Mouse (Mus musculus) right cerebral cortex, postnatal 14 days (tissue): Measurements from ENCODE around the gene Plbd2.
A peak's percentile ranks its signal among the peaks of the same experiment; 100 is the strongest.

ENCODE experiments used
- DNase-seq: peaks from one replicate; pipeline ENCODE4 v3.0.0; 2022

Gene Plbd2

GRCm38 (mm10) chr5:120503144-120503795 lies at the start of gene Plbd2:
Gene Plbd2 (minus strand): TSS chr5:120503625.
- DNase-seq = peak; percentile 84

GRCm38 (mm10) chr5:120550673-120551072 lies 47.2 kb upstream of the Plbd2 start:
- DNase-seq = no peak

- no peak for DNase-seq
These were observed 46.7 kb upstream of the Plbd2 start for GRCm38 (mm10) chr5:120550137-120550536.

- DNase-seq = no peak
These were observed 44.9 kb upstream of the Plbd2 start for GRCm38 (mm10) chr5:120548236-120548850.

- DNase-seq = no peak
These were observed 33.2 kb upstream of the Plbd2 start for GRCm38 (mm10) chr5:120536632-120537031.

- DNase-seq = peak; percentile 41
These were observed 32.6 kb upstream of the Plbd2 start for GRCm38 (mm10) chr5:120536046-120536445.

GRCm38 (mm10) chr5:120534686-120535075 lies 31.3 kb upstream of the Plbd2 start:
- no peak for DNase-seq

GRCm38 (mm10) chr5:120534071-120534685 lies 30.8 kb upstream of the Plbd2 start:
- DNase-seq = no peak

- DNase-seq = no peak
These were observed 28.2 kb upstream of the Plbd2 start for GRCm38 (mm10) chr5:120531631-120532030.

GRCm38 (mm10) chr5:120527296-120527964 lies 24.0 kb upstream of the Plbd2 start:
- no peak for DNase-seq

- DNase-seq = no peak
These were observed 22.9 kb upstream of the Plbd2 start for GRCm38 (mm10) chr5:120526311-120526710.

GRCm38 (mm10) chr5:120525737-120526136 lies 22.3 kb upstream of the Plbd2 start:
- no peak for DNase-seq

- no peak for DNase-seq
These were observed 21.3 kb upstream of the Plbd2 start for GRCm38 (mm10) chr5:120524736-120525135.

GRCm38 (mm10) chr5:120522649-120523048 lies 19.2 kb upstream of the Plbd2 start:
- no peak for DNase-seq

- DNase-seq = no peak
These were observed 14.1 kb upstream of the Plbd2 start for GRCm38 (mm10) chr5:120517552-120517951.

- no peak for DNase-seq
These were observed 13.0 kb upstream of the Plbd2 start for GRCm38 (mm10) chr5:120516221-120516984.

GRCm38 (mm10) chr5:120515451-120515850 lies 12.0 kb upstream of the Plbd2 start:
- no peak for DNase-seq

- DNase-seq = no peak
These were observed 11.3 kb upstream of the Plbd2 start for GRCm38 (mm10) chr5:120514754-120515153.

GRCm38 (mm10) chr5:120514031-120514677 lies 10.7 kb upstream of the Plbd2 start:
- DNase-seq = no peak

GRCm38 (mm10) chr5:120512911-120513555 lies 9.6 kb upstream of the Plbd2 start:
- no peak for DNase-seq

GRCm38 (mm10) chr5:120511643-120512220 lies 8.3 kb upstream of the Plbd2 start:
- no peak for DNase-seq
